Mouse (Mus musculus) forebrain, embryonic 11.5 days (tissue): ENCODE data around the gene Timm50. TPM values are rescaled to one million over a fixed set of nuclear protein-coding genes. Genes with fewer than 3 reads are reported as not detected.

ENCODE experiments used
- ATAC-seq: fragments of 200-750 bp; cut with Nextera tagmentation; replicated peaks from 2 replicates; pipeline ENCODE4 v1.8.0; 2017; ENCODE audit warnings: moderate TSS enrichment; ENCODE audit not compliant: low FRiP score
- DNase-seq: peaks from one replicate; pipeline ENCODE4 v3.0.0-alpha.2; 2017; ENCODE audit warnings: low spot score
- H3K27ac ChIP-seq: fragments of 300-500 bp; sonication (generic); 2 replicates; pipeline ENCODE4 v1.5.1; 2014; ENCODE audit warnings: low read depth, low read length
- H3K27me3 ChIP-seq: fragments of 300-500 bp; sonication (generic); 2 replicates; pipeline ENCODE4 v1.6.1; 2014; ENCODE audit warnings: mild to moderate bottlenecking, low read length, mixed read lengths; ENCODE audit not compliant: control insufficient read depth, insufficient read depth
- H3K36me3 ChIP-seq: fragments of 300-500 bp; sonication (generic); 2 replicates; pipeline ENCODE4 v1.6.1; 2014; ENCODE audit warnings: mild to moderate bottlenecking, low read length, moderate library complexity, mixed read lengths; ENCODE audit not compliant: control insufficient read depth, insufficient read depth
- H3K4me1 ChIP-seq: fragments of 300-500 bp; sonication (generic); replicated peaks from 2 replicates; pipeline ENCODE4 v1.6.1; 2014; ENCODE audit warnings: low read length, mixed read lengths; ENCODE audit not compliant: control insufficient read depth, insufficient read depth
- H3K4me2 ChIP-seq: fragments of 300-500 bp; sonication (generic); 2 replicates; pipeline ENCODE4 v1.6.1; 2014; ENCODE audit warnings: low read depth, mild to moderate bottlenecking, low read length, moderate library complexity, mixed read lengths; ENCODE audit not compliant: severe bottlenecking
- H3K4me3 ChIP-seq: fragments of 300-500 bp; sonication (generic); 2 replicates; pipeline ENCODE4 v1.5.1; 2014; ENCODE audit warnings: low read depth, low read length
- H3K9ac ChIP-seq: fragments of 300-500 bp; sonication (generic); 2 replicates; pipeline ENCODE4 v1.6.1; 2014; ENCODE audit warnings: low read length
- H3K9me3 ChIP-seq: fragments of 300-500 bp; sonication (generic); 2 replicates; pipeline ENCODE4 v1.6.1; 2016; ENCODE audit warnings: low read length, mixed read lengths; ENCODE audit not compliant: control insufficient read depth
- WGBS: fragments of 180-500 bp; shearing (Covaris S2); extraction: QIAGEN DNeasy Blood & Tissue Kit; methylation state at CpG from one replicate; pipeline ENCODE4 v1.1.7; 2014; 5-methylcytosine and 5-hydroxymethylcytosine counted together
- polyA plus RNA-seq: library from polyadenylated mRNA; unstranded; fragments of >200 nt; fragmentation: Nextera tagmentation; extraction: Ambion mirVana; gene quantifications from 2 replicates; pipeline ENCODE4 v1.2.1, GENCODE M21; 2014

Timm50 gene
- polyA plus RNA-seq, result 222 and 235 TPM in 2 replicates

GRCm38 (mm10) chr7:28311926-28312543 is at the start of gene Timm50:
Gene Timm50, minus strand, starts transcription at chr7:28312072.
- no peaks in the 10 kb centered on the region for H3K9me3 ChIP-seq
- ATAC-seq (peak; percentile 96), DNase-seq (peak; percentile 96)
- H3K36me3 ChIP-seq, result peaks cover 20% of the 10 kb centered on the region
- peak within 1 kb of the TSS; percentile 87 for H3K4me2 ChIP-seq
- peak within 1 kb of the TSS; percentile 93 for H3K9ac ChIP-seq
- no peaks in the 10 kb centered on the region for H3K27me3 ChIP-seq
- H3K27ac ChIP-seq, result peak within 1 kb of the TSS; percentile 31; the same call in 1 of the 2 replicates
- peaks cover 10% of the 10 kb centered on the region for H3K4me1 ChIP-seq
- peak within 1 kb of the TSS; percentile 94 for H3K4me3 ChIP-seq
- 1% methylated on average over 45 of the region's 45 CpGs for WGBS

- Histone ChIP-seq H3K4me2 (no peak overlapping the region), H3K4me1 (peaks cover 7% of the 10 kb centered on the region), H3K27me3 (no peaks in the 10 kb centered on the region), H3K27ac (no peak overlapping the region), H3K36me3 (peaks cover 24% of the 10 kb centered on the region; the same call in 1 of the 2 replicates), H3K4me3 (no peak overlapping the region), H3K9me3 (no peaks in the 10 kb centered on the region), H3K9ac (no peak overlapping the region)
- DNase-seq, result no peak
- 96% methylated on average over 6 of the region's 6 CpGs for WGBS
- ATAC-seq, result no peak
These were observed 48.4 kb upstream of the Timm50 start for GRCm38 (mm10) chr7:28360291-28360690.

- 96% methylated on average over 10 of the region's 10 CpGs for WGBS
These were observed 48.0 kb upstream of the Timm50 start for GRCm38 (mm10) chr7:28359854-28360253.

GRCm38 (mm10) chr7:28358431-28358830 is 46.6 kb upstream of the Timm50 start:
- no peak overlapping the region for H3K9ac ChIP-seq

More at GRCm38 (mm10) chr7:28359854-28360253, 48.0 kb upstream of the Timm50 start:
- no peak overlapping the region for H3K4me2 ChIP-seq
- no peaks in the 10 kb centered on the region for H3K9me3 ChIP-seq
- DNase-seq, result no peak
- peaks cover 23% of the 10 kb centered on the region; the same call in 1 of the 2 replicates for H3K36me3 ChIP-seq
- H3K4me1 ChIP-seq, result peaks cover 7% of the 10 kb centered on the region
- no peak overlapping the region for H3K9ac ChIP-seq
- no peak for ATAC-seq
- H3K27me3 ChIP-seq, result no peaks in the 10 kb centered on the region
- H3K27ac ChIP-seq, result no peak overlapping the region
- H3K4me3 ChIP-seq, result no peak overlapping the region

GRCm38 (mm10) chr7:28357984-28358383 is 46.1 kb upstream of the Timm50 start:
- 0% methylated on average over 5 of the region's 5 CpGs for WGBS
- DNase-seq, result no peak
- no peak overlapping the region for H3K4me3 ChIP-seq
- H3K9me3 ChIP-seq, result no peaks in the 10 kb centered on the region
- peaks cover 7% of the 10 kb centered on the region for H3K4me1 ChIP-seq
- peak overlapping the region; percentile 0; the same call in 1 of the 2 replicates for H3K9ac ChIP-seq
- peak overlapping the region; percentile 1; the same call in 1 of the 2 replicates for H3K27ac ChIP-seq
- no peak overlapping the region for H3K4me2 ChIP-seq
- peak; percentile 36 for ATAC-seq
- peaks cover 21% of the 10 kb centered on the region for H3K36me3 ChIP-seq
- H3K27me3 ChIP-seq, result no peaks in the 10 kb centered on the region

More at GRCm38 (mm10) chr7:28358431-28358830, 46.6 kb upstream of the Timm50 start:
- WGBS, result 51% methylated on average over 7 of the region's 7 CpGs
- no peak for DNase-seq
- peak; percentile 6; the same call in 1 of the 2 replicates for ATAC-seq
- H3K27me3 ChIP-seq, result no peaks in the 10 kb centered on the region
- H3K4me3 ChIP-seq, result no peak overlapping the region
- H3K36me3 ChIP-seq, result peaks cover 17% of the 10 kb centered on the region; the same call in 1 of the 2 replicates
- peaks cover 7% of the 10 kb centered on the region for H3K4me1 ChIP-seq
- H3K4me2 ChIP-seq, result no peak overlapping the region
- H3K27ac ChIP-seq, result no peak overlapping the region
- H3K9me3 ChIP-seq, result no peaks in the 10 kb centered on the region

- WGBS, result 6% methylated on average over 5 of the region's 5 CpGs
- Histone ChIP-seq H3K4me2 (0 out of 2 replicates have a peak overlapping the region, but pooled peaks have one; percentile 8), H3K36me3 (peaks cover 23% of the 10 kb centered on the region), H3K9ac (no peak overlapping the region), H3K27ac (peak overlapping the region; percentile 1; the same call in 1 of the 2 replicates), H3K9me3 (no peaks in the 10 kb centered on the region), H3K4me3 (no peak overlapping the region), H3K27me3 (no peaks in the 10 kb centered on the region), H3K4me1 (peaks cover 7% of the 10 kb centered on the region)
- DNase-seq, result peak; percentile 74
- ATAC-seq, result no peak
These were observed 45.1 kb upstream of the Timm50 start for GRCm38 (mm10) chr7:28356981-28357380.

- peaks cover 10% of the 10 kb centered on the region for H3K36me3 ChIP-seq
- no peak overlapping the region for H3K27ac ChIP-seq
- H3K4me3 ChIP-seq, result no peak overlapping the region
- peaks cover 13% of the 10 kb centered on the region for H3K4me1 ChIP-seq
- H3K4me2 ChIP-seq, result no peak overlapping the region
- H3K9ac ChIP-seq, result no peak overlapping the region
- H3K9me3 ChIP-seq, result no peaks in the 10 kb centered on the region
- 93% methylated on average over 3 of the region's 3 CpGs for WGBS
- DNase-seq (no peak), ATAC-seq (no peak)
- no peaks in the 10 kb centered on the region for H3K27me3 ChIP-seq
These were observed 43.3 kb upstream of the Timm50 start for GRCm38 (mm10) chr7:28355221-28355620.

GRCm38 (mm10) chr7:28354596-28354995 is 42.7 kb upstream of the Timm50 start:
- WGBS, result 93% methylated on average over 3 of the region's 3 CpGs
- Histone ChIP-seq H3K4me1 (peaks cover 17% of the 10 kb centered on the region), H3K4me3 (no peak overlapping the region)

More at GRCm38 (mm10) chr7:28354596-28354995, 42.7 kb upstream of the Timm50 start:
- Histone ChIP-seq H3K27me3 (no peaks in the 10 kb centered on the region), H3K36me3 (peaks cover 9% of the 10 kb centered on the region), H3K4me2 (no peak overlapping the region), H3K27ac (no peak overlapping the region), H3K9me3 (no peaks in the 10 kb centered on the region), H3K9ac (no peak overlapping the region)
- ATAC-seq, result no peak
- DNase-seq, result no peak
